30 mouse cellular contexts compared by ENCODE assay signal in the genomic region with DNA sequence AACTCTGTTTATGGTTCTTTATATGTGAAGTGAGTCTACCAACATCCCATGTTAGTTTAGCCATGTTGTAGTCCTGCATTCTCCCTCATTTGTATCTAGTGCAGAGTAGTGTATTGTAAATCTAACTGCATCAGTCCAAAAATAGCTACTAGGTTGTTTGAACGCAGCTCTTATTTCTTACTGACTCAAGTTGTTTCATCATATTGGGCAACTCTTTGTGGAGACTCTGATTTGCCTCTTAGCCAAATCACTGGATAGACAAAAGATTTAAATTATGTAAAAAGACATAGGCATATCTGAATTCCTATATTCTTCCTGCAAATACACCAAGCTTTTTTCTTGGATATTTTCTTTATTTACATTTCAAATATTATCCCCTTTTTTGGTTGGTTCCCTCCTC.
"Had no signal": no experiment of that assay in that cellular context is flagged by ENCODE, and none has a peak within 500 bp of the region (broad histone marks: within the 10 kb centered on the region; RNA-seq: fewer than 3 reads in every experiment).

No protein-coding gene starts in this region.

- H3K4me2 ChIP-seq: limb, embryonic 12.5 days; limb, embryonic 13.5 days; limb, embryonic 15.5 days; liver, embryonic 11.5 days; liver, embryonic 12.5 days; liver, embryonic 13.5 days; liver, embryonic 15.5 days; lung, embryonic 14.5 days; lung, embryonic 15.5 days; midbrain, embryonic 11.5 days; midbrain, embryonic 12.5 days; midbrain, embryonic 15.5 days; neural tube, embryonic 12.5 days had no signal

- H3K9ac ChIP-seq: limb, embryonic 12.5 days; limb, embryonic 13.5 days; limb, embryonic 15.5 days; liver, embryonic 12.5 days; liver, embryonic 13.5 days; liver, embryonic 14.5 days; liver, embryonic 15.5 days; liver, postnatal 0 days; lung, embryonic 14.5 days; lung, embryonic 15.5 days; midbrain, embryonic 12.5 days; midbrain, embryonic 15.5 days; neural tube, embryonic 12.5 days had no signal

- H3K27ac ChIP-seq: limb, embryonic 10.5 days; limb, embryonic 12.5 days; limb, embryonic 13.5 days; limb, embryonic 15.5 days; liver, embryonic 12.5 days; liver, embryonic 13.5 days; liver, embryonic 14.5 days; liver, embryonic 15.5 days; lung, embryonic 15.5 days; macrophage; midbrain, embryonic 10.5 days; midbrain, embryonic 12.5 days; midbrain, embryonic 15.5 days; neural tube, embryonic 12.5 days had no signal

- DNase-seq: left cerebral cortex, postnatal 4 days; liver; liver, embryonic 13.5 days; liver, postnatal 0 days; lung, adult 18-20 months; lung, adult 2 months; lung, embryonic 14.5 days; lung, postnatal 10 days; lung, postnatal 14 days; lung, postnatal 36 days; lung, postnatal 4 days; midbrain, embryonic 14.5 days had no signal

- H3K9me3 ChIP-seq: limb, embryonic 10.5 days; limb, embryonic 12.5 days; limb, embryonic 13.5 days; limb, embryonic 15.5 days; liver, embryonic 12.5 days; liver, embryonic 13.5 days; liver, embryonic 15.5 days; lung, embryonic 15.5 days; megakaryocyte, embryonic 14.5 days; midbrain, embryonic 10.5 days; midbrain, embryonic 12.5 days; midbrain, embryonic 15.5 days; neural tube, embryonic 12.5 days had no signal

- H3K4me1 ChIP-seq: limb, embryonic 10.5 days; limb, embryonic 12.5 days; limb, embryonic 15.5 days; liver, embryonic 12.5 days; liver, embryonic 13.5 days; liver, embryonic 15.5 days; lung, embryonic 15.5 days; midbrain, embryonic 10.5 days; midbrain, embryonic 12.5 days; midbrain, embryonic 15.5 days; neural tube, embryonic 12.5 days had no signal

- H3K4me3 ChIP-seq: limb, embryonic 10.5 days; limb, embryonic 12.5 days; limb, embryonic 13.5 days; limb, embryonic 15.5 days; liver, embryonic 12.5 days; liver, embryonic 13.5 days; liver, embryonic 15.5 days; lung, embryonic 15.5 days; megakaryocyte, embryonic 14.5 days; midbrain, embryonic 10.5 days; midbrain, embryonic 12.5 days; midbrain, embryonic 15.5 days; neural tube, embryonic 12.5 days had no signal

- ATAC-seq: liver, embryonic 12.5 days; liver, postnatal 0 days; lung, postnatal 0 days; midbrain, embryonic 15.5 days; midbrain, embryonic 16.5 days had no signal

- H3K27me3 ChIP-seq: limb, embryonic 12.5 days; limb, embryonic 13.5 days; limb, embryonic 15.5 days; liver, embryonic 12.5 days; liver, embryonic 13.5 days; liver, embryonic 15.5 days; lung, embryonic 15.5 days; megakaryocyte, embryonic 14.5 days; midbrain, embryonic 12.5 days; midbrain, embryonic 15.5 days; neural tube, embryonic 12.5 days had no signal

- H3K36me3 ChIP-seq: limb, embryonic 10.5 days; limb, embryonic 12.5 days; limb, embryonic 13.5 days; limb, embryonic 15.5 days; liver, embryonic 12.5 days; liver, embryonic 13.5 days; liver, embryonic 15.5 days; lung, embryonic 15.5 days; midbrain, embryonic 10.5 days; midbrain, embryonic 12.5 days; midbrain, embryonic 15.5 days; neural tube, embryonic 12.5 days had no signal
